Mouse (Mus musculus) G1E (cell line): ENCODE data around the gene Atp8a1. TPM values are rescaled to one million over a fixed set of nuclear protein-coding genes. Genes with fewer than 3 reads are reported as not detected.

Experiments used
- ATAC-seq: 2 replicates; pipeline ENCODE4 v1.8.0; 2016; ENCODE audit warnings: mild to moderate bottlenecking; ENCODE audit not compliant: insufficient number of reproducible peaks, poor library complexity, low FRiP score, severe bottlenecking; ENCODE audit errors: extremely low read depth
- DNase-seq: peaks from one replicate; pipeline ENCODE4 v3.0.0; 2012; ENCODE audit warnings: low spot score
- H3K27me3 ChIP-seq: 2 replicates; pipeline ENCODE4 v1.6.1; 2012; ENCODE audit warnings: mild to moderate bottlenecking, low read length, inconsistent platforms; ENCODE audit not compliant: insufficient read depth
- H3K36me3 ChIP-seq: replicated peaks from 2 replicates; pipeline ENCODE3; 2012; ENCODE audit warnings: mild to moderate bottlenecking, inconsistent platforms
- H3K4me1 ChIP-seq: 2 replicates; pipeline ENCODE4 v1.6.1; 2012; ENCODE audit warnings: low read depth, low read length, inconsistent platforms, mixed read lengths; ENCODE audit not compliant: insufficient read depth
- H3K4me3 ChIP-seq: 2 replicates; pipeline ENCODE4 v1.5.1; 2012; ENCODE audit warnings: low read depth, mild to moderate bottlenecking, inconsistent platforms, low read length, moderate library complexity, mixed read lengths
- H3K9me3 ChIP-seq: replicated peaks from 2 replicates; pipeline ENCODE4 v1.6.1; 2012; ENCODE audit warnings: inconsistent platforms
- CTCF ChIP-seq: IDR thresholded peaks from 2 replicates; pipeline ENCODE4 v1.5.1; 2012; ENCODE audit warnings: low read depth, low read length, inconsistent platforms, mixed read lengths
- GATA1 ChIP-seq: IDR thresholded peaks from 2 replicates; pipeline ENCODE4 v1.6.1; 2012; ENCODE audit warnings: borderline replicate concordance, low read length, inconsistent platforms, mixed read lengths
- GATA2 ChIP-seq: IDR thresholded peaks from 2 replicates; pipeline ENCODE4 v1.6.1; 2012; ENCODE audit warnings: low read depth, low read length, inconsistent platforms, borderline replicate concordance
- POLR2AphosphoS5 ChIP-seq: IDR thresholded peaks from 2 replicates; pipeline ENCODE4 v1.6.1; 2012; ENCODE audit warnings: low read depth, low read length, inconsistent platforms; ENCODE audit not compliant: insufficient replicate concordance
- TAL1 ChIP-seq: conservative IDR thresholded peaks from 2 replicates; pipeline ENCODE4 v1.6.1; 2012; ENCODE audit warnings: low read depth, low read length, inconsistent platforms, mixed read lengths
- polyA plus RNA-seq: library from polyadenylated mRNA; stranded (reverse); fragments of >175 nt; gene quantifications from 2 replicates; pipeline ENCODE4 v1.2.3, GENCODE M21; 2012
- total RNA-seq, 2 experiments: library from RNA; stranded (forward) in 1 of 2; stranded (reverse) in 1 of 2; fragments of 200-1000 nt in 1 of 2; fragments of >200 nt in 1 of 2; fragmentation: Nextera tagmentation in 1 of 2; gene quantifications; 2 replicates each; pipeline ENCODE4 v1.2.3; 2014 to 2017

Atp8a1 gene
- total and polyA plus RNA-seq, 3 experiments, result 13.5 to 156 (median 75.0) TPM

DNA sequence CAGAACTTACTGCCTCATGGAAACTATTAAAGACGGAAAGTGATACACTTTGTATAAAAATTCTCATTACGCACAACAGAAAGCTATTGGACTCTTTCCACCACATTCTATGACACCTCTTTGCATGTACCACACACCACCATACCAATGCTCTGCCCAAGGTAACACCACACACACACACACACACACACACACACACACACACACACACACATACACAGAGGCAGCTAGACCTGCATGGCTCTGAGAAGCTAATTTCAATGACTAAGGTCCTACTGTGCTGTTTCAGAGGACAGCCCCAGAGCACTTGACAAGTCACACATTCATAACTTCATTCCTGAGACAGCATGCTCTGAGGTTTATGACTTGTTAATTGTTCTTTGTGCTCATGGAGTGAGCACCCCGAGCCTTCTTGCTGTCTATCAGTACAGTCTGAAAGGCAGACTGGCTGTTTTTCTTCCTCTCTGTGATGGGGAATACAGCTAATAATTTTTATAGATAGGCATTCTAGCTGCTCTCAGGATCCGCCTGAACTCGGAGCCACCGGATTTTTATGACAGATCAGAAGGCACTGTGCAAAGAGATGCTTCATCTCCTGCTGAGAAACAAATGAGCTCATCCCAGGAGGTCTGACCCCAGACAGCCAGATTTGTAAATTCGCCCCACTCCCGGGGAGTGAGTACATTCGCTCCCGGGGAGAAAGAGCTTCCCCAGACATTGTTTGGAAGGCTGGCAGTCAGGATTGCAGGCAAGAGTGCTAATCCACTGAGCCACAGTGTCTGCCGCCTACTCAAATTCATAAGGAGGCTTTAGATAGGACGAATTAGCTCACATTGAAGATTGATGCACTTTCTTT lies 150.3 kb downstream of the Atp8a1 start:
- H3K4me1 ChIP-seq, result no peaks in the 10 kb centered on the region
- ATAC-seq (no peak), DNase-seq (no peak)
- H3K36me3 ChIP-seq, result peaks cover 74% of the 10 kb centered on the region
- H3K9me3 ChIP-seq, result no peaks in the 10 kb centered on the region
- H3K4me3 ChIP-seq, result no peak overlapping the region
- no peaks in the 10 kb centered on the region for H3K27me3 ChIP-seq
- TF ChIP-seq POLR2AphosphoS5 (no peak), CTCF (no peak), GATA1 (no peak), TAL1 (no peak), GATA2 (no peak)

GRCm38 (mm10) chr5:67695055-67695710 lies 152.1 kb downstream of the Atp8a1 start:
- no peaks in the 10 kb centered on the region for H3K27me3 ChIP-seq
- DNase-seq (no peak), ATAC-seq (no peak)
- H3K4me3 ChIP-seq, result no peak overlapping the region
- TF ChIP-seq TAL1 (no peak), CTCF (no peak), GATA2 (no peak), POLR2AphosphoS5 (no peak), GATA1 (no peak)
- H3K4me1 ChIP-seq, result no peaks in the 10 kb centered on the region
- peaks cover 65% of the 10 kb centered on the region for H3K36me3 ChIP-seq
- no peaks in the 10 kb centered on the region for H3K9me3 ChIP-seq

DNA sequence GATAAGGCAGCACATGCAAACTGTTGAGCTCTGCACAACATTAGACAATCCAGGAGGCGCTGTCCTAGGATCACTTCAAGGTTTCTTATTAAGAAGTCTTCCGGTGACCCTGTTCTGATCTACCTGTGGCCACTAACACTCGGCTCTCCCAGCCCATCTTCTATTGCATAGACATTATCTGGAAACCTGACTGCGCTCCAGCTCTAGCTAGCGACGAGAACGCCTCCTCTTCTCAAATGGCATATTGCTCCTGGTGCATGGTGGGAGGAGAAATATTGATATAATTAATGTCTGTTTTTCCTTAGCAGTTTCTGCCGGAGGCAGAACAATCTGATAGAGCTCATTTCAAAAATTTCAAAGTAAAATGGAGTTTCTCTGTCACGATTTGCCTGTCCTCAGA lies 156.9 kb downstream of the Atp8a1 start:
- H3K27me3 ChIP-seq, result no peaks in the 10 kb centered on the region
- H3K36me3 ChIP-seq, result peaks cover 71% of the 10 kb centered on the region
- H3K4me3 ChIP-seq, result no peak overlapping the region
- TF ChIP-seq GATA2, result no peak
- TF ChIP-seq POLR2AphosphoS5, result no peak
- TF ChIP-seq CTCF, result no peak
- no peak for TF ChIP-seq TAL1
- TF ChIP-seq GATA1, result no peak
- H3K4me1 ChIP-seq, result no peaks in the 10 kb centered on the region
- DNase-seq (no peak), ATAC-seq (no peak)
- H3K9me3 ChIP-seq, result no peaks in the 10 kb centered on the region

DNA sequence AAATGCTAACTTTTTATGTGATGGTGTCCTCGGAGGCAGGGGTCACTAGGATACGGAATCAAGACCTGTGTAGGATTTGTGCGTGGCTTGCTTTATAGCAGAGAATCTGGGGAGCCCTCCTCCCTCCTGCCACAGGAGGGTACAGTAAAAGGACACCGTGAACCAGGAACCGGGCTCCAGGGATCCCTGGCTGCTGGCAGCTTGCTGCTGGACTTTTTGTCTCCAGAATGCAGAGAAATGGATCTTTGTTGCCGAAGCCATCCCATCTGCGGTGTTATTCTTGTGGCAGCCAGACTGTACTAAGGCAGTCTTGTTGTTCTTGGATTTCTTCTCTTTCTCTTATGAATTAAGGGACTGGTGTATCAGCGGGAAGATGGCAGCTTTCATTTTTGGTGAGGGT lies 159.2 kb downstream of the Atp8a1 start:
- no peak for TF ChIP-seq CTCF
- no peak for TF ChIP-seq GATA2
- no peak for TF ChIP-seq POLR2AphosphoS5
- TF ChIP-seq GATA1, result no peak
- no peak for TF ChIP-seq TAL1
- Histone ChIP-seq H3K36me3 (peaks cover 69% of the 10 kb centered on the region), H3K4me1 (no peaks in the 10 kb centered on the region), H3K9me3 (no peaks in the 10 kb centered on the region), H3K27me3 (no peaks in the 10 kb centered on the region), H3K4me3 (no peak overlapping the region)
- ATAC-seq, result no peak
- no peak for DNase-seq

- TF ChIP-seq GATA1 (no peak), GATA2 (no peak), POLR2AphosphoS5 (no peak), TAL1 (no peak), CTCF (no peak)
- Histone ChIP-seq H3K27me3 (no peaks in the 10 kb centered on the region), H3K9me3 (no peaks in the 10 kb centered on the region), H3K36me3 (peaks cover 68% of the 10 kb centered on the region), H3K4me3 (no peak overlapping the region), H3K4me1 (no peaks in the 10 kb centered on the region)
- DNase-seq (no peak), ATAC-seq (no peak)
Observed at GRCm38 (mm10) chr5:67685906-67686305, 161.3 kb downstream of the Atp8a1 start.

GRCm38 (mm10) chr5:67685461-67685860 lies 161.8 kb downstream of the Atp8a1 start:
- no peaks in the 10 kb centered on the region for H3K9me3 ChIP-seq
- H3K27me3 ChIP-seq, result no peaks in the 10 kb centered on the region
- peaks cover 72% of the 10 kb centered on the region for H3K36me3 ChIP-seq
- ATAC-seq, result no peak
- TF ChIP-seq CTCF (no peak), POLR2AphosphoS5 (no peak), GATA1 (no peak), TAL1 (no peak), GATA2 (no peak)
- H3K4me3 ChIP-seq, result no peak overlapping the region
- no peaks in the 10 kb centered on the region for H3K4me1 ChIP-seq
- DNase-seq, result no peak
